ENCODE assay signal across 16 mouse cellular contexts in genomic region chr11:49194771-49195170, GRCm38 (mm10). TPM values are rescaled to one million over a fixed set of nuclear protein-coding genes. Genes with fewer than 3 reads are reported as not detected.
"Had no signal": no experiment of that assay in that cellular context is flagged by ENCODE, and none has a peak within 500 bp of the region (broad histone marks: within the 10 kb centered on the region; RNA-seq: fewer than 3 reads in every experiment).

No protein-coding gene starts in this region.

RNA-seq across cellular contexts. Expression of gene Btnl9, which starts 7.8 kb away (rescaled TPM):
- polyA plus RNA-seq: midbrain, embryonic 10.5 days; midbrain, embryonic 12.5 days; midbrain, embryonic 14.5 days; myocyte had no signal

RNA-seq across cellular contexts. Expression of gene Olfr1394, which starts 40.6 kb away (rescaled TPM):
- total RNA-seq: megakaryocyte, adult 5-6 weeks; megakaryocyte-erythroid progenitor cell, adult 5-6 weeks had no signal
- polyA plus RNA-seq: lung, embryonic 14.5 days; lung, embryonic 16.5 days; midbrain, embryonic 10.5 days; midbrain, embryonic 12.5 days; midbrain, embryonic 14.5 days; midbrain, embryonic 16.5 days; myocyte; neural tube, embryonic 11.5 days; neural tube, embryonic 13.5 days; neural tube, embryonic 15.5 days; small intestine, adult 2 months; stomach, embryonic 14.5 days; stomach, embryonic 16.5 days; thymus, postnatal 0 days had no signal

RNA-seq across cellular contexts. Expression of gene Olfr1395, which starts 52.7 kb away (rescaled TPM):
- total RNA-seq: megakaryocyte, adult 5-6 weeks; megakaryocyte-erythroid progenitor cell, adult 5-6 weeks had no signal
- polyA plus RNA-seq: lung, embryonic 14.5 days; lung, embryonic 16.5 days; midbrain, embryonic 10.5 days; midbrain, embryonic 12.5 days; midbrain, embryonic 14.5 days; midbrain, embryonic 16.5 days; myocyte; neural tube, embryonic 11.5 days; neural tube, embryonic 13.5 days; neural tube, embryonic 15.5 days; small intestine, adult 2 months; stomach, embryonic 14.5 days; stomach, embryonic 16.5 days; thymus, postnatal 0 days had no signal
